Mouse (Mus musculus): ENCODE data around the gene Chrna3. TPM values are rescaled to one million over a fixed set of nuclear protein-coding genes. Genes with fewer than 3 reads are reported as not detected.

Chrna3 gene
- 2.0 and 2.2 TPM in 2 replicates for polyA plus RNA-seq (2014; fragmentation: Nextera tagmentation; extraction: Ambion mirVana)

DNA sequence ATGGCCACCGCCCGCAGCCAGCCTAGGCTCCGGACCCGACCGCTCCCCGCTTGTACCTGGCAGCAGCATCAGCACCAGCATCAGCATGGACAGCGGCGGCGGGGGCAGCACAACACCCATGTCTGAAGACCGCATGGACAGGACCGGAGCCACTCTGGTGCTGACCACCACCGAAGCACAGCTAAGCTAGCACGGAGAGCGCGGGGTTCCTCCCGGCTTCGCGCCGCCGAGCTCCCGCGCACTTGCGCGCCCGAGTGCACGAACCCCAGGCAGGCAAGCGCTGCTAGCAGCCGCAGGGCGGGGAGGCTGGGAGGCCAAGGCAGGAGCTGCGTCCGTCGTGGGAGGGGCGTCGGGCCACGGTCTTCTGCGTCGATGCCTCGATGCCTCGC, at the start of gene Chrna3:
Gene Chrna3, minus strand, starts transcription at position 288 of the 389 bp plus-strand sequence.
- DNase-seq (ENCODE audit: low spot score) (peak; percentile 41), ATAC-seq (ENCODE audit: low read depth) (peak; percentile 60)
- Histone ChIP-seq H3K9ac (ENCODE audit: low read depth, low read length) (peak within 1 kb of the TSS; percentile 46; the same call in 1 of the 2 replicates), H3K27ac (replicated peaks; ENCODE audit: low read depth, low read length) (no peak within 1 kb of the TSS), H3K4me3 (ENCODE audit: low read depth, low read length) (peak within 1 kb of the TSS; percentile 36), H3K4me1 (ENCODE audit: control insufficient read depth, insufficient read depth, low read length) (peaks cover 8% of the 10 kb centered on the region; the same call in 1 of the 2 replicates), H3K36me3 (ENCODE audit: control insufficient read depth, insufficient read depth, low read length) (no peaks in the 10 kb centered on the region), H3K9me3 (ENCODE audit: control insufficient read depth, low read length) (no peaks in the 10 kb centered on the region), H3K27me3 (replicated peaks; ENCODE audit: control insufficient read depth, insufficient read depth, low read length) (peaks cover 38% of the 10 kb centered on the region), H3K4me2 (ENCODE audit: low read depth, low read length) (peak within 1 kb of the TSS; percentile 61)
- WGBS, result 2% methylated on average over 19 of the region's 39 CpGs

DNA sequence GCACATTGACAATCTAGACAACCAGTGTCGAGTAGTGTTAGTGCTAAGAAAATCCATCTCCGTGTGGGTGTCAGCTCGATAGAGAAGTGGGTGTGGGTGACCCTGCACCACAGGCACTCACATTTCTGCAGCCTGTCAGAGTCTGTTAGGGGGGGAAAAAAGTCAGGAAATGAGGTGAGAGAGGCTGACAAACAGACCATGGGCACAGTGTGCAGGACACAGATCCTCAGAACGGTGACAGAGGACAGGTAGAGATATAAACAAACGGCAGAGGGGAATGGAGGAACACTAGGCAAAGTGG, 41.6 kb upstream of the Chrna3 start:
- no peak overlapping the region for H3K27ac ChIP-seq (replicated peaks; ENCODE audit: low read depth, low read length)
- 17% methylated on average over 5 of the region's 5 CpGs for WGBS

GRCm38 (mm10) chr9:55067260-55067964, 41.0 kb upstream of the Chrna3 start:
- H3K27me3 ChIP-seq (replicated peaks; ENCODE audit: control insufficient read depth, insufficient read depth, low read length), result no peaks in the 10 kb centered on the region
- no peak overlapping the region for H3K27ac ChIP-seq (replicated peaks; ENCODE audit: low read depth, low read length)
- H3K9me3 ChIP-seq (ENCODE audit: control insufficient read depth, low read length), result no peaks in the 10 kb centered on the region
- no peaks in the 10 kb centered on the region for H3K36me3 ChIP-seq (ENCODE audit: control insufficient read depth, insufficient read depth, low read length)
- 18% methylated on average over 8 of the region's 8 CpGs for WGBS
- DNase-seq (ENCODE audit: low spot score) (peak; percentile 83), ATAC-seq (ENCODE audit: low read depth) (peak; percentile 90)
- H3K4me3 ChIP-seq (ENCODE audit: low read depth, low read length), result no peak overlapping the region
- no peak overlapping the region for H3K4me2 ChIP-seq (ENCODE audit: low read depth, low read length)
- H3K4me1 ChIP-seq (ENCODE audit: control insufficient read depth, insufficient read depth, low read length), result no peaks in the 10 kb centered on the region
- H3K9ac ChIP-seq (ENCODE audit: low read depth, low read length), result no peak overlapping the region

More for the DNA sequence above, 41.6 kb upstream of the Chrna3 start:
- Histone ChIP-seq H3K9me3 (ENCODE audit: control insufficient read depth, low read length) (no peaks in the 10 kb centered on the region), H3K4me2 (ENCODE audit: low read depth, low read length) (no peak overlapping the region), H3K36me3 (ENCODE audit: control insufficient read depth, insufficient read depth, low read length) (no peaks in the 10 kb centered on the region), H3K4me3 (ENCODE audit: low read depth, low read length) (no peak overlapping the region), H3K9ac (ENCODE audit: low read depth, low read length) (no peak overlapping the region), H3K27me3 (replicated peaks; ENCODE audit: control insufficient read depth, insufficient read depth, low read length) (no peaks in the 10 kb centered on the region), H3K4me1 (ENCODE audit: control insufficient read depth, insufficient read depth, low read length) (no peaks in the 10 kb centered on the region)
- ATAC-seq (ENCODE audit: low read depth) (no peak; the same call in 1 of the 2 replicates), DNase-seq (ENCODE audit: low spot score) (no peak)

- Histone ChIP-seq H3K27me3 (replicated peaks; ENCODE audit: control insufficient read depth, insufficient read depth, low read length) (no peaks in the 10 kb centered on the region), H3K27ac (replicated peaks; ENCODE audit: low read depth, low read length) (no peak overlapping the region), H3K9me3 (ENCODE audit: control insufficient read depth, low read length) (no peaks in the 10 kb centered on the region), H3K4me3 (ENCODE audit: low read depth, low read length) (no peak overlapping the region), H3K4me2 (ENCODE audit: low read depth, low read length) (no peak overlapping the region), H3K4me1 (ENCODE audit: control insufficient read depth, insufficient read depth, low read length) (no peaks in the 10 kb centered on the region), H3K9ac (ENCODE audit: low read depth, low read length) (no peak overlapping the region), H3K36me3 (ENCODE audit: control insufficient read depth, insufficient read depth, low read length) (no peaks in the 10 kb centered on the region)
- DNase-seq (ENCODE audit: low spot score) (no peak), ATAC-seq (ENCODE audit: low read depth) (no peak)
- WGBS, result 89% methylated on average over 9 of the region's 9 CpGs
Measured at GRCm38 (mm10) chr9:55065241-55065640, 38.9 kb upstream of the Chrna3 start.

GRCm38 (mm10) chr9:55058067-55058466, 31.7 kb upstream of the Chrna3 start:
- WGBS, result 78% methylated on average over 4 of the region's 4 CpGs
- Histone ChIP-seq H3K9me3 (ENCODE audit: control insufficient read depth, low read length) (no peaks in the 10 kb centered on the region), H3K27me3 (replicated peaks; ENCODE audit: control insufficient read depth, insufficient read depth, low read length) (no peaks in the 10 kb centered on the region), H3K36me3 (ENCODE audit: control insufficient read depth, insufficient read depth, low read length) (no peaks in the 10 kb centered on the region), H3K27ac (replicated peaks; ENCODE audit: low read depth, low read length) (no peak overlapping the region), H3K4me1 (ENCODE audit: control insufficient read depth, insufficient read depth, low read length) (no peaks in the 10 kb centered on the region), H3K4me3 (ENCODE audit: low read depth, low read length) (no peak overlapping the region), H3K4me2 (ENCODE audit: low read depth, low read length) (no peak overlapping the region), H3K9ac (ENCODE audit: low read depth, low read length) (no peak overlapping the region)
- DNase-seq (ENCODE audit: low spot score), result no peak
- no peak for ATAC-seq (ENCODE audit: low read depth)

DNA sequence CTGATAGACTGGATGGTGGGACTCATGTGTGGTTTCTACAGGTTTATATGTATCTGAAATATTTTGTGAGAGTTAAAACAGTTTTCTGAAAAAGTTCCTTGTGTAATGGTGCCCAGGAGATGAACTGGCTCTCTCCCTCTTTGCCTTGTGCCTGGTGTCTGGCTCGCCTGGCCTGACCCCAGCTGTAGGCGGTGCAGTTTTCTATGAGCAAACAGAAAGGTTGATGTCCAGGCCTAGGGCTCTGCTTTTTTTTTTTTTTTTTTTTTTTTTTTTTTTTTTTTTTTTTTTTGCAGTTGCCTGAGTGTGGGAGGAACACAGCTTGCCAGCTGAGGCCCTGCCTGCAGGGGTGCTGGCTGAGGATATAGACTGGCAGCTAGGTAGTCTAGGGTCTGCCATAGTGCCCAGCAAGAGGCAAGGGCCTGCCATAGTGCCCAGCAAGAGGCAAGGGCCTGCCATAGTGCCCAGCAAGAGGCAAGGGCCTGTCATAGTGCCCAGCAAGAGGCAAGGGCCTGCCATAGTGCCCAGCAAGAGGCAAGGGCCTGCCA, 29.1 kb upstream of the Chrna3 start:
- no peak overlapping the region for H3K27ac ChIP-seq (replicated peaks; ENCODE audit: low read depth, low read length)
- WGBS, result 78% methylated on average over 2 of the region's 2 CpGs
- no peak for DNase-seq (ENCODE audit: low spot score)
- ATAC-seq (ENCODE audit: low read depth), result no peak
- no peak overlapping the region for H3K4me3 ChIP-seq (ENCODE audit: low read depth, low read length)
- no peaks in the 10 kb centered on the region for H3K4me1 ChIP-seq (ENCODE audit: control insufficient read depth, insufficient read depth, low read length)
- no peak overlapping the region for H3K9ac ChIP-seq (ENCODE audit: low read depth, low read length)
- no peaks in the 10 kb centered on the region for H3K27me3 ChIP-seq (replicated peaks; ENCODE audit: control insufficient read depth, insufficient read depth, low read length)
- no peaks in the 10 kb centered on the region for H3K9me3 ChIP-seq (ENCODE audit: control insufficient read depth, low read length)
- no peaks in the 10 kb centered on the region for H3K36me3 ChIP-seq (ENCODE audit: control insufficient read depth, insufficient read depth, low read length)
- no peak overlapping the region for H3K4me2 ChIP-seq (ENCODE audit: low read depth, low read length)

DNA sequence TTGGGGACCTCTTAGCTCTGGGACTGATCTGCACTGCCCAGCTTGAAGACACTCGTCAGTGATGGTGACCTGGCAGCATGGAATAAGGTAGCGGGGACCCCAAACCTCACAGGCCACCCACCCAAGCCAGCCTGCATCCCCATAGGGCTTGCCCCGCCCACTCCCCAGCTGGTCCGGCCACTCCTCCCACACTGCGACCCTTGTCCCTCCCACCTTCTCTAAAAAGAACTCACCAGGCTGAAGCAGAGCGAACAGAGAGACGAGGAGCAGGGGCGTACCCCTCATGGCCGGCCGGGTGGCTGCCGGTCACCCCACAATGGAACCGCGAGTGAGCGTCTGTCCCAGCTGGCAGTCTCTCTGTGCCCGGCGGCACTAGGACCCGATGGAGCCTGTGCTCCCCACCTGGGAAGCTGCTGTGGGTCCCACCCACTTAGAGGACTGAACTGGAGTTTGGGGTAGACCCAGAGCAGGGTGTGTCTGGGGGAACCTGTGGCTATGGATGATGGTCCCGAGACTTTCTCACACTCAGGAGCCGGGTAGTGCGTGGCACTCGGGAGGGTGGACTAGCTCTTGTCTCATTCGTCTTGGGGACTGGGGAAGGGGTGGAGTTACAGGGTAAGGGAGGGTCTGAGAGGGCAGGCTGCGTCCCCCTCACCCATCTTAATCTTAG, 22.0 kb upstream of the Chrna3 start, which contains the start of gene Chrnb4:
Gene Chrnb4, minus strand, starts transcription at position 569 of the 670 bp plus-strand sequence.
- Histone ChIP-seq H3K36me3 (ENCODE audit: control insufficient read depth, insufficient read depth, low read length) (no peaks in the 10 kb centered on the region), H3K4me2 (ENCODE audit: low read depth, low read length) (peak within 1 kb of the TSS; percentile 91), H3K9me3 (ENCODE audit: control insufficient read depth, low read length) (no peaks in the 10 kb centered on the region), H3K4me1 (ENCODE audit: control insufficient read depth, insufficient read depth, low read length) (peaks cover 6% of the 10 kb centered on the region), H3K27ac (replicated peaks; ENCODE audit: low read depth, low read length) (no peak within 1 kb of the TSS), H3K27me3 (replicated peaks; ENCODE audit: control insufficient read depth, insufficient read depth, low read length) (no peaks in the 10 kb centered on the region), H3K9ac (ENCODE audit: low read depth, low read length) (peak within 1 kb of the TSS; percentile 62), H3K4me3 (ENCODE audit: low read depth, low read length) (peak within 1 kb of the TSS; percentile 50)
- DNase-seq (ENCODE audit: low spot score) (peak; percentile 34), ATAC-seq (ENCODE audit: low read depth) (peak; percentile 67)
- WGBS, result 1% methylated on average over 17 of the region's 23 CpGs

DNA sequence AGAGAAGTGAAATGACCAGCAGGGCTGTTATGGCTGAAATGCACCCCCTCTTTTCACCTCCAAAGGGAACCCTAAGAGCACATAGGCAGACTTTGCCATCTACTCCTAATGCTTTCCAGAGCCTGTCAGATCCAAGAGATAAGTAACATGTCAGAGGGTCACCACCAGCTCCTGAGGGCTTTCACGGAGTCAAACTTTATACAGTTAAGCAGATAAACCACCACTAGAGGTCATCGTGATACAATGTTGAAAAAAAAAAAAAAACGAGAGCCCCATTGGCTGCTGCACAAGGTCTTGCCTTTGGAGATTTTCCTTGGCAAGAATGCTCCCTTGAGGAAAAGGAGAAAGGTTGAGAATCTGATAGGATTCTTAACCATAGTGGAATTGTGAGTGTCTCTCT, 20.4 kb upstream of the Chrna3 start:
- Histone ChIP-seq H3K27ac (replicated peaks; ENCODE audit: low read depth, low read length) (no peak overlapping the region), H3K4me3 (ENCODE audit: low read depth, low read length) (no peak overlapping the region), H3K4me2 (ENCODE audit: low read depth, low read length) (no peak overlapping the region), H3K36me3 (ENCODE audit: control insufficient read depth, insufficient read depth, low read length) (no peaks in the 10 kb centered on the region), H3K4me1 (ENCODE audit: control insufficient read depth, insufficient read depth, low read length) (peaks cover 6% of the 10 kb centered on the region), H3K27me3 (replicated peaks; ENCODE audit: control insufficient read depth, insufficient read depth, low read length) (no peaks in the 10 kb centered on the region), H3K9me3 (ENCODE audit: control insufficient read depth, low read length) (no peaks in the 10 kb centered on the region), H3K9ac (ENCODE audit: low read depth, low read length) (no peak overlapping the region)
- DNase-seq (ENCODE audit: low spot score) (peak; percentile 33), ATAC-seq (ENCODE audit: low read depth) (no peak)
- WGBS, result under 1% methylated on average over 3 of the region's 3 CpGs
